Mouse (Mus musculus): ENCODE measurements around the gene Fat3. TPM values are rescaled to one million over a fixed set of nuclear protein-coding genes. Genes with fewer than 3 reads are reported as not detected.

Gene Fat3
- polyA plus RNA-seq, 1 experiment from 2014 or later, result 5.8 TPM

DNA sequence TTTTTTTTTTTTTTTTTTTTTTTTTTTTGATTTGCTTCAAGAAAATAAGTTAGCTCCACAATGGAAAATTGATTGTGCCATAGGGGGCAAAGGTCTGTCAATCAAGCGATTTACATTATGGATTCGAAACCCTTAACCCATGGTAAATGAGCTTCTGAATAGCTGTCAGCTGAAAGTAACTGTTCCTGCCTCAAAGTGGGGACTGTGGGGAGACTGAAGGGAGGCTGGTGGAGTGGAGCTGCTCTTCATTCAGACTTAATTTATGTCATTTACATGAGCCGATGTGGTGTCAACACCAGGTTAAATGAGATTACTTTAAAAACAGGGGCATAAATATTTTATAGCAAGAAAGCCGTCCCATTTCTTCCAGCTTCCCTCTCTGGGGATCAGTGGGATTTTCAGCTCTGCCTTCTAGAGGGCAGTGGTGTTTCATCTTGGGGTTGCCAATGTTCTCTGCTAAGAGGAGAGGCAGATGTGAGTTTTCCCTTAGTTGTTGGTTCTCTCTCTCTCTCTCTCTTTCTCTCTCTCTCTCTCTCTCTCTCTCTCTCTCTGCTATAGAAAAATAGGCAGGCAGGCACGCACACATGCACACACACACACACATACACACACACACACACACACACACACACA is 581.6 kb downstream of the Fat3 start:
- no peak overlapping the region for H3K4me2 ChIP-seq (replicated peaks)
- H3K27ac ChIP-seq, result no peak overlapping the region
- 48% methylated on average over 5 of the region's 5 CpGs for WGBS
- peaks cover 8% of the 10 kb centered on the region; the same call in 1 of the 2 replicates for H3K36me3 ChIP-seq
- H3K9ac ChIP-seq, result no peak overlapping the region
- H3K4me3 ChIP-seq, result no peak overlapping the region
- no peaks in the 10 kb centered on the region for H3K4me1 ChIP-seq
- ATAC-seq (ENCODE audit: low FRiP score, low read depth), result no peak
- no peaks in the 10 kb centered on the region; the same call in 1 of the 2 replicates for H3K27me3 ChIP-seq
- no peaks in the 10 kb centered on the region for H3K9me3 ChIP-seq

GRCm38 (mm10) chr9:15916600-15916999 is 584.5 kb downstream of the Fat3 start:
- Histone ChIP-seq H3K27ac (no peak overlapping the region), H3K4me2 (replicated peaks) (no peak overlapping the region), H3K9me3 (no peaks in the 10 kb centered on the region), H3K4me3 (no peak overlapping the region), H3K4me1 (no peaks in the 10 kb centered on the region), H3K27me3 (no peaks in the 10 kb centered on the region), H3K9ac (no peak overlapping the region), H3K36me3 (peaks cover 8% of the 10 kb centered on the region; the same call in 1 of the 2 replicates)
- no peak for ATAC-seq (ENCODE audit: low FRiP score, low read depth)

GRCm38 (mm10) chr9:15912735-15913134 is 588.4 kb downstream of the Fat3 start:
- Histone ChIP-seq H3K9me3 (no peaks in the 10 kb centered on the region), H3K4me3 (no peak overlapping the region), H3K27ac (no peak overlapping the region), H3K27me3 (no peaks in the 10 kb centered on the region), H3K4me2 (replicated peaks) (no peak overlapping the region), H3K4me1 (no peaks in the 10 kb centered on the region), H3K9ac (no peak overlapping the region), H3K36me3 (0 out of 2 replicates have a peak, but pooled peaks cover under 1% of the 10 kb centered on the region)
- no peak for ATAC-seq (ENCODE audit: low FRiP score, low read depth)
- WGBS, result 41% methylated on average over 1 of the region's 1 CpGs

DNA sequence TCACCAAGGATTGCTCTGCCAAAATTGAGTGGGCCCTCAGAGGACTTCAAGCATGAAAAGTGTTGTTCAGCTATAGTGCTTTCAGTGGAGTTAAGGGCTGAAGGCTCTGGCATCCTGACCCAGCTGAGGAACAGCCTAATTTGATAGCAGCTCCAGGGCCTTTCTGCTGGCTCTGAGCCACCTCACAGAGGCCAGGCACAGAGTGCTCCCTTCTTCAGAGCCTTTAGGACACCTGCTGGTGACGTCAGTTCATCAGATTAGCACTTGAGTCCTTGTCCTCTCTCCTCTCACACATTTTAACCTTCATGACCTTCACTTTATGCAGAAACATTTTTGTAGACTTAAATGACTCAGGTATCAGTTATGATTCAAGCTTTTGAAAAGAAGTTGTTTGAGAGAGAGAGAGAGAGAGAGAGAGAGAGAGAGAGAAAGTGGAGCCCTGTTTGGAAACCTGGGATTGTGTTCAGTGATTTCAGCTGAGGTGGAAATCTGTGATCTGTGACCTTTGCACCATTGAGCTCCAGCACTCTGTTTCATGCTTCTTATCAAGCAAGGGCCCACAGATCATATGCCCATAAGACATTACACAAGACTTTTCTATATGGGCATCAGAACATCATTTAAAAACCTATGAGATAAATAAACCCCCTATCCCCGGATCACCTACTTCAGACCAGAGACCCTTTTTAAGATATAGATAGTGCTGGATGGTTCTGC is 591.5 kb downstream of the Fat3 start:
- Histone ChIP-seq H3K4me1 (no peaks in the 10 kb centered on the region), H3K9ac (no peak overlapping the region), H3K36me3 (no peaks in the 10 kb centered on the region), H3K27me3 (no peaks in the 10 kb centered on the region), H3K4me2 (replicated peaks) (no peak overlapping the region), H3K9me3 (no peaks in the 10 kb centered on the region), H3K4me3 (no peak overlapping the region), H3K27ac (no peak overlapping the region)
- 65% methylated on average over 2 of the region's 2 CpGs for WGBS
- no peak for ATAC-seq (ENCODE audit: low FRiP score, low read depth)

- Histone ChIP-seq H3K9ac (no peak overlapping the region), H3K27ac (no peak overlapping the region), H3K4me3 (no peak overlapping the region), H3K4me1 (no peaks in the 10 kb centered on the region), H3K27me3 (no peaks in the 10 kb centered on the region), H3K9me3 (no peaks in the 10 kb centered on the region), H3K4me2 (replicated peaks) (no peak overlapping the region), H3K36me3 (no peaks in the 10 kb centered on the region)
- 65% methylated on average over 9 of the region's 9 CpGs for WGBS
- no peak for ATAC-seq (ENCODE audit: low FRiP score, low read depth)
Observed at GRCm38 (mm10) chr9:15903948-15904750, 596.9 kb downstream of the Fat3 start.

DNA sequence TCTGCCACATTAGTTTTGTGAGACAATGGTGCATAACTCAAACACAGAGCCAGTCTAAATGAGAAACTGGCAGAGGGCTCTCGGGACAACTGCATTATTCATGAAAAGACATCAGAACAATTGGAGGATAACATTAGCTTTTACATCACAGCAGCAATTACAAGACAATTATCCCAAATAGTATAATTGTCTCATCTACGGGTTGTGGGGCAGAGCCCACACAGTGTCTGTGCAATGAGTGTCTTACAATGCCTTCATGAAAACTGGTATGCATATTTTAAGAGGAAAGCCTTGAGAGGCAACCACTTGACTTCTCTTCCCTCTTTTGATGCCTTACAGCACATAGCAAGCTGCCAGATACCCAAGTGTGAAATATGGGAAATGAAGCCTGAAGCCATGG is 603.0 kb downstream of the Fat3 start:
- WGBS, result 78% methylated on average over 2 of the region's 2 CpGs
- no peak for ATAC-seq (ENCODE audit: low FRiP score, low read depth)
- no peaks in the 10 kb centered on the region for H3K36me3 ChIP-seq

DNA sequence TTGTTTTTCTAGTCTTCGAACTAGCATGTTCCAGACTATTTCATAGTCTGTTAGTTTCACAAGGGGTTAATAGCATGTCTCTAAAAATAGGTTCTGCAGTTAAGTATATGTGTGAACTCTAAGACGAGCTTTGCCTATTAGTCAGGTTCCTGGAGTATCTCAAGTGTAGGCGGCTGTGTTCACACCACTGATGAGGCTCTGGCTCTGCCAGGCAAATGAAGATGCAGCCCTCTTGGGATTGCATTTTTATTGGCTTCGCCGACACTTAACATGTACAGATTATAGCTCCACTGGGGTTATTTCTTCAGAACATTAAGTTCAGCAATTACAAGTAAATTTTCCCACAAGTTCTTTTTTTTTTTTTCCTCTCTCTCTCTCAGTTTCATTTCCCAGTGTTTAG is 614.3 kb downstream of the Fat3 start:
- H3K4me1 ChIP-seq, result no peaks in the 10 kb centered on the region; the same call in 1 of the 2 replicates
- no peak overlapping the region for H3K9ac ChIP-seq
- H3K27ac ChIP-seq, result no peak overlapping the region
- 51% methylated on average over 5 of the region's 5 CpGs for WGBS
- no peak overlapping the region for H3K4me3 ChIP-seq
- ATAC-seq (ENCODE audit: low FRiP score, low read depth), result no peak
- H3K36me3 ChIP-seq, result no peaks in the 10 kb centered on the region
- no peaks in the 10 kb centered on the region for H3K9me3 ChIP-seq
- H3K27me3 ChIP-seq, result no peaks in the 10 kb centered on the region
- no peak overlapping the region for H3K4me2 ChIP-seq (replicated peaks)

More for the DNA sequence above, 603.0 kb downstream of the Fat3 start:
- no peak overlapping the region for H3K4me2 ChIP-seq (replicated peaks)
- no peaks in the 10 kb centered on the region for H3K27me3 ChIP-seq
- no peak overlapping the region for H3K9ac ChIP-seq
- no peaks in the 10 kb centered on the region for H3K4me1 ChIP-seq
- no peak overlapping the region for H3K27ac ChIP-seq
- no peak overlapping the region for H3K4me3 ChIP-seq
- H3K9me3 ChIP-seq, result no peaks in the 10 kb centered on the region

- H3K4me2 ChIP-seq (replicated peaks), result no peak overlapping the region
- H3K27me3 ChIP-seq, result no peaks in the 10 kb centered on the region
- H3K9me3 ChIP-seq, result no peaks in the 10 kb centered on the region
- H3K36me3 ChIP-seq, result no peaks in the 10 kb centered on the region
- no peak overlapping the region for H3K27ac ChIP-seq
- H3K9ac ChIP-seq, result no peak overlapping the region
- H3K4me1 ChIP-seq, result no peaks in the 10 kb centered on the region
- ATAC-seq (ENCODE audit: low FRiP score, low read depth), result no peak
- H3K4me3 ChIP-seq, result no peak overlapping the region
Observed at GRCm38 (mm10) chr9:15880754-15881153, 620.3 kb downstream of the Fat3 start.

DNA sequence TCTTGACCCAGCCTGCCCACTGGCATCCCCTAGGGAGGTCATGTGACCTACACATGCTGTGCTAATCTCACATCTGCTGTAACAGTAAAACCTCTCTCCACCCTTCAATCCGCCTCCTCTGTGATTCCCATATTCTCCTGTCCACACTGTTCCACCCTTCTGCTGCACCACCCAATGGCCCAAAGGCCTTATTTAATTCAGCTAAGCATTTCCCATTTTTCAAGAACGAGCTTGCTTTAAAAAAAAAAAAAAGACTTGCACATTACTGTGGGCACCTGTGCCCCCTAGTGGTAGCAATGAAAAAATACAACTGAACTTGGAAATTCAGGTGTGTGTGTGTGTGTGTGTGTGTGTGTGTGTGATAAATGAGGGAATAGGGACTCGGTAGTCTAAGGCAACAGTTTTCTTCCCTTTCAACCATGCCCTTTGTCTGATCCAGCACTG is 620.9 kb downstream of the Fat3 start:
- no peaks in the 10 kb centered on the region for H3K9me3 ChIP-seq
- H3K27ac ChIP-seq, result no peak overlapping the region
- no peaks in the 10 kb centered on the region for H3K4me1 ChIP-seq
- H3K36me3 ChIP-seq, result no peaks in the 10 kb centered on the region
- WGBS, result 23% methylated on average over 3 of the region's 3 CpGs
- H3K27me3 ChIP-seq, result peaks cover 4% of the 10 kb centered on the region
- ATAC-seq (ENCODE audit: low FRiP score, low read depth), result no peak
- H3K4me2 ChIP-seq (replicated peaks), result no peak overlapping the region
- H3K4me3 ChIP-seq, result no peak overlapping the region
- H3K9ac ChIP-seq, result no peak overlapping the region

DNA sequence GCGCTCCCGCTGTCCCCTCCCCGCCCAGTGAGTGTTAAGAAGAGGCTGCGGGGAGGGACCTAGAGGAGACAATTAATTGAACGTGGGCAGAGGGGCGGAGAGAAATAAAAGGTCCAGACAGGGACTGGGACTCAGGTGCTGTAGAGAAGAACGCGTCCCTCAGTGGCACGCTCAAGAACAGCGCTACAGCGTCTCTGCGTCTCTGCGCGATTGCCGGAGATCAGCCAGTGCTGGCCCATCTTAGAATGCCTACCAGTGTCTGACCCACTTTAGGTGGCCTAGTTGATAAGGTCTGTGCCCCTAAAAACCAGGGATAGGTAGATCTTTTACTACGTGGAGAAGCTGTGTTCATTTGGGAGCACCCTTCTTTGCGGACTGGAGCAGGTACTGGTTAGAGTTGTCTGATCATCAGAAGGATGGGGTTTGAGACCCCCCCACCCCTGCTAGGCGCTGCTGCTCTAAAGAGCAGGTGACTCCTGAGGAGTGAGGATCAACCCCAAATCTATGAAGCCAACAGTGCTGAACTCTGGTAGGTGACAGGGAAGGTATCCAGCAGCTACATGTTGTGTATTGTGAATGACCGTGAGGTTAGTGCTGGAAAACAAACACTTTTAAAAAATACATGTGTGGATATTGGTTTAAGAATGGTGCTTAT is 626.5 kb downstream of the Fat3 start, which contains the start of gene Mtnr1b:
TSS of gene Mtnr1b (minus strand) at position 51 of the 655 bp plus-strand sequence.
- H3K4me3 ChIP-seq, result no peak within 1 kb of the TSS

GRCm38 (mm10) chr9:15870013-15870412 is 631.1 kb downstream of the Fat3 start:
- H3K27me3 ChIP-seq, result peaks cover 18% of the 10 kb centered on the region
- 36% methylated on average over 4 of the region's 4 CpGs for WGBS
- H3K9ac ChIP-seq, result no peak overlapping the region
- H3K4me1 ChIP-seq, result peaks cover 21% of the 10 kb centered on the region
- H3K27ac ChIP-seq, result no peak overlapping the region
- no peak overlapping the region for H3K4me2 ChIP-seq (replicated peaks)
- H3K36me3 ChIP-seq, result no peaks in the 10 kb centered on the region
- H3K9me3 ChIP-seq, result no peaks in the 10 kb centered on the region
- no peak overlapping the region for H3K4me3 ChIP-seq
- ATAC-seq (ENCODE audit: low FRiP score, low read depth), result no peak

More for the DNA sequence above, 626.5 kb downstream of the Fat3 start, which contains the start of gene Mtnr1b:
- H3K36me3 ChIP-seq, result no peaks in the 10 kb centered on the region
- H3K9ac ChIP-seq, result no peak within 1 kb of the TSS
- 63% methylated on average over 19 of the region's 19 CpGs for WGBS
- H3K9me3 ChIP-seq, result no peaks in the 10 kb centered on the region
- no peak within 1 kb of the TSS for H3K27ac ChIP-seq
- no peak within 1 kb of the TSS for H3K4me2 ChIP-seq (replicated peaks)
- 0 out of 2 replicates have a peak, but pooled peaks cover 4% of the 10 kb centered on the region for H3K4me1 ChIP-seq
- ATAC-seq (ENCODE audit: low FRiP score, low read depth), result no peak
- H3K27me3 ChIP-seq, result peaks cover 24% of the 10 kb centered on the region

- H3K36me3 ChIP-seq, result no peaks in the 10 kb centered on the region
- no peak overlapping the region for H3K9ac ChIP-seq
- no peak overlapping the region for H3K4me3 ChIP-seq
- H3K27ac ChIP-seq, result no peak overlapping the region
- peaks cover 14% of the 10 kb centered on the region for H3K27me3 ChIP-seq
- no peaks in the 10 kb centered on the region for H3K9me3 ChIP-seq
- ATAC-seq (ENCODE audit: low FRiP score, low read depth), result no peak
- no peak overlapping the region for H3K4me2 ChIP-seq (replicated peaks)
- H3K4me1 ChIP-seq, result peaks cover 21% of the 10 kb centered on the region
- 59% methylated on average over 4 of the region's 4 CpGs for whole genome bisulfite sequencing
Observed at GRCm38 (mm10) chr9:15869456-15869855, 631.6 kb downstream of the Fat3 start.

Measured in limb, embryonic 13.5 days (tissue).